ENCODE assay signal across 8 mouse cellular contexts in genomic region chr19:16028746-16029252, GRCm38 (mm10). TPM values are rescaled to one million over a fixed set of nuclear protein-coding genes. Genes with fewer than 3 reads are reported as not detected.
DNase-seq lines count a peak whose midpoint lies in the region; ATAC-seq and TF ChIP-seq lines count a peak whose summit lies in the region.

No protein-coding gene starts in this region.

- peak overlapping the region; percentile 55 for H3K4me2 ChIP-seq in intestine, embryonic 16.5 days (ENCODE audit: low read depth, low read length)
- H3K4me2 ChIP-seq in midbrain, embryonic 16.5 days (ENCODE audit: low read length) = peak overlapping the region; percentile 3; the same call in 1 of the 2 replicates

- H3K27ac ChIP-seq in spleen, adult 2 months (ENCODE audit: insufficient read depth, low read length) = no peak overlapping the region; the same call in 1 of the 2 replicates
- H3K27ac ChIP-seq in embryonic fibroblast, embryonic 13.5 days (ENCODE audit: insufficient read depth, low read length) = no peak overlapping the region
- no peak overlapping the region for H3K27ac ChIP-seq in intestine, embryonic 16.5 days (ENCODE audit: low read length)
- H3K27ac ChIP-seq in midbrain, embryonic 16.5 days (ENCODE audit: low read length) = no peak overlapping the region

- no peaks in the 10 kb centered on the region for H3K4me1 ChIP-seq in spleen, adult 2 months (ENCODE audit: control insufficient read depth, insufficient read depth, insufficient read length)
- peaks cover 5% of the 10 kb centered on the region; the same call in 1 of the 2 replicates for H3K4me1 ChIP-seq in embryonic fibroblast, embryonic 13.5 days (ENCODE audit: control insufficient read depth, insufficient read depth, low read length)
- H3K4me1 ChIP-seq in intestine, embryonic 16.5 days (ENCODE audit: control insufficient read depth, insufficient read depth, low read length) = no peaks in the 10 kb centered on the region
- no peaks in the 10 kb centered on the region for H3K4me1 ChIP-seq in midbrain, embryonic 16.5 days (ENCODE audit: control insufficient read depth, insufficient read depth, low read length)

- DNase-seq in spleen, adult 2 months (ENCODE audit: low read depth in 1 of 2, low spot score in 2 of 2) = no peak
- no peak for DNase-seq in spleen, postnatal 36 days (ENCODE audit: low spot score in 2 of 2)
- DNase-seq in gastrocnemius, adult 8-10 months (ENCODE audit: low spot score in 2 of 2) = no peak
- no peak for DNase-seq in gastrocnemius, postnatal 25 days
- no peak for DNase-seq in adrenal gland, postnatal 10 days

- peak overlapping the region; percentile 55 for H3K9ac ChIP-seq in intestine, embryonic 16.5 days (ENCODE audit: low read depth, low read length)
- no peak overlapping the region for H3K9ac ChIP-seq in midbrain, embryonic 16.5 days (ENCODE audit: low read depth, low read length)

- no peaks in the 10 kb centered on the region for H3K9me3 ChIP-seq in intestine, embryonic 16.5 days (ENCODE audit: control insufficient read depth, low read length)
- H3K9me3 ChIP-seq in midbrain, embryonic 16.5 days (replicated peaks; ENCODE audit: control insufficient read depth, low read length, poor library complexity, severe bottlenecking) = no peaks in the 10 kb centered on the region; the same call in 1 of the 2 replicates

- H3K36me3 ChIP-seq in spleen, adult 2 months (ENCODE audit: control insufficient read depth, insufficient read depth, low read length) = no peaks in the 10 kb centered on the region
- no peaks in the 10 kb centered on the region for H3K36me3 ChIP-seq in intestine, embryonic 16.5 days (ENCODE audit: control insufficient read depth, insufficient read depth, low read length)
- no peaks in the 10 kb centered on the region for H3K36me3 ChIP-seq in midbrain, embryonic 16.5 days (ENCODE audit: control insufficient read depth, insufficient read depth, low read length)

- peak; percentile 44; the same call in 1 of the 2 replicates for ATAC-seq in intestine, embryonic 16.5 days
- ATAC-seq in midbrain, embryonic 16.5 days = no peak; the same call in 1 of the 2 replicates

- no peaks in the 10 kb centered on the region for H3K27me3 ChIP-seq in spleen, adult 2 months (ENCODE audit: control insufficient read depth, insufficient read depth, low read length)
- no peaks in the 10 kb centered on the region for H3K27me3 ChIP-seq in intestine, embryonic 16.5 days (replicated peaks; ENCODE audit: control insufficient read depth, insufficient read depth, low read length)
- no peaks in the 10 kb centered on the region for H3K27me3 ChIP-seq in midbrain, embryonic 16.5 days (ENCODE audit: control insufficient read depth, insufficient read depth, low read depth, low read length)

- TF ChIP-seq POLR2A in spleen, adult 2 months (IDR thresholded peaks at IDR 0.05; ENCODE audit: low read depth, low read length) = no peak
- no peak for TF ChIP-seq POLR2A in embryonic fibroblast, embryonic 13.5 days (IDR thresholded peaks at IDR 0.05; ENCODE audit: low read depth, low read length)

- no peak for TF ChIP-seq CTCF in spleen, adult 2 months (IDR thresholded peaks at IDR 0.05; ENCODE audit: extremely low read depth, insufficient read depth, insufficient read length, insufficient replicate concordance)
- TF ChIP-seq CTCF in embryonic fibroblast, embryonic 13.5 days (IDR thresholded peaks at IDR 0.05; ENCODE audit: borderline replicate concordance, insufficient read depth, low read length) = no peak

- peak overlapping the region; percentile 48 for H3K4me3 ChIP-seq in spleen, adult 2 months (ENCODE audit: extremely low read depth, insufficient read depth, insufficient read length)
- peak overlapping the region; percentile 51 for H3K4me3 ChIP-seq in embryonic fibroblast, embryonic 13.5 days (ENCODE audit: insufficient read depth, low read length)
- H3K4me3 ChIP-seq in intestine, embryonic 16.5 days (ENCODE audit: low read length) = peak overlapping the region; percentile 40
- no peak overlapping the region for H3K4me3 ChIP-seq in midbrain, embryonic 16.5 days (ENCODE audit: low read depth, low read length)

- 35% methylated on average over 5 of the region's 5 CpGs for WGBS in spleen, adult 2 months
- 56% methylated on average over 5 of the region's 5 CpGs for WGBS in intestine, embryonic 16.5 days
- WGBS in midbrain, embryonic 16.5 days = 69% methylated on average over 5 of the region's 5 CpGs

RNA-seq across cellular contexts. Expression of gene Cep78, which starts 44.0 kb away (rescaled TPM):
- polyA plus RNA-seq in spleen, adult 2 months (2012; rRNA removed) = 1.9 and 2.5 TPM in 2 replicates
- 9.0 and 12.3 TPM in 2 replicates for polyA plus RNA-seq in embryonic fibroblast, embryonic 13.5 days (2011; ENCODE audit: insufficient read length, low read depth, missing spikeins)
- polyA plus RNA-seq in intestine, embryonic 16.5 days (2015; fragmentation: Nextera tagmentation; extraction: Ambion mirVana) = 11.6 and 14.4 TPM in 2 replicates
- polyA plus RNA-seq in midbrain, embryonic 16.5 days (2015; fragmentation: Nextera tagmentation; extraction: Ambion mirVana) = 29.9 and 31.9 TPM in 2 replicates
- 1 to 10 TPM; 1.7 to 3.4 (median 3.1) TPM for total RNA-seq in gastrocnemius, adult 8-10 months (2022)
- total RNA-seq in gastrocnemius, postnatal 25 days (2021) = 1 to 10 TPM; 1.9 to 2.5 TPM
- 10 to 100 TPM; 11.2 to 11.5 TPM for total RNA-seq in adrenal gland, postnatal 10 days (2021)
